Mouse (Mus musculus) cerebellum, postnatal 25 days (tissue): ENCODE measurements around the gene Thada.
A peak's percentile ranks its signal among the peaks of the same experiment; 100 is the strongest.

Source experiments
- DNase-seq, 2 experiments: peaks; one replicate each; pipeline ENCODE4 v3.0.0; 2021; ENCODE audit warnings: mixed read lengths in 2 of 2

Thada gene

DNA sequence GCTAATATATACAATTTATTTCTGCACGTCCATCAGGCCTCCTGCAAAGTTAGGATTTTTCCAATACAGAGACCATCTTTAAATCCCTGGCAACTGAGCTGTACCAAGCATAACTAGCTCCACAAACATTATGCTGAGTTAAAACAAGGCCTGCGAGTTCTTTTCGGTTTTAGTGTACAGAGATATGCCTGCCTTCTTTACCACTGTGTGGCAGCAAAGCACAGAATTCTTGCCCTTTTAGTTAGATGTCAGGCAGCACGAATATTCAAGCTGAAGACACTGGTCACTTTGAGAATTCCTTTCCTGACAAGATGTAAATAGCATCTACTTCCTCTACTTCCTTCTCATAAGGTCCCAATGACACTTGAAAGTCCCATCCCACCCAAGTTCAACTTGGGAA is 8.3 kb upstream of the Thada start:
- DNase-seq = no peak

DNA sequence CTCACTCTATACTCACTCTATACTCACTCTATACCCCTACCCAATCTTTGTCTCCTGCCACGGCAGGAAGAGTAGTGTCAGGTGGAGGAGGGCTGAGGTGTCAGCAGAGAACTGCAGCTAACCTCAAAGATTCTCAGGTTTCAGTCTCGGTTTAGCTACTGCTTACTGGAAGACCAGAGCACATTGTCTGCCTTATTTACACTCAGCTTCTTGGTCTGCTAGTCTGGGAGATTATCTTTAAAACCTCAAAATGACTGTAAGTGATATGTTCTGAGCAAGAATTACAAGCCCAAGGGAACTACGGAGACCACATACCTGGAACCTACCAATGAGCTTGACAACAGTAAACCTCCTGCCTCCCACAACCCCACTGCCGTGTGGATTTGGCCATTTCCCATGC is 31.0 kb downstream of the Thada start:
- no peak for DNase-seq

DNA sequence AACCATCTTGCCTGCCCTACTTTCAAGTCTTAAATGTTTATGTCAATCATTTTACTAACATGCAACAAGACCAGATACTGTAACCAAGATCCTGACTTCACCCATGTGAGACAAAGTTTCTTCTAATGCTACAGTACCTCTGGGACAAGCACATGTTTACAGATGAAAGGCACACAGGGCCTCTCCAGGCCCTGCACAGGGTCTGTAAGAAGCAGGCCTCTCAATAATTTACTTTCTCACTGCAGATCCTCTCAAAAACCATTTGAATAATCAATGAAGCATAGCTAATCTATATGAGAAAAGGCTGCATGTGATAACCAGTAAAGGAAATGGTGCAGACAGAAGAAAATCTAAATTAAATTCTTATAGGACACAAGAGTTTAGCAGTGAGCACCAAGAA is 31.8 kb downstream of the Thada start:
- no peak for DNase-seq

DNA sequence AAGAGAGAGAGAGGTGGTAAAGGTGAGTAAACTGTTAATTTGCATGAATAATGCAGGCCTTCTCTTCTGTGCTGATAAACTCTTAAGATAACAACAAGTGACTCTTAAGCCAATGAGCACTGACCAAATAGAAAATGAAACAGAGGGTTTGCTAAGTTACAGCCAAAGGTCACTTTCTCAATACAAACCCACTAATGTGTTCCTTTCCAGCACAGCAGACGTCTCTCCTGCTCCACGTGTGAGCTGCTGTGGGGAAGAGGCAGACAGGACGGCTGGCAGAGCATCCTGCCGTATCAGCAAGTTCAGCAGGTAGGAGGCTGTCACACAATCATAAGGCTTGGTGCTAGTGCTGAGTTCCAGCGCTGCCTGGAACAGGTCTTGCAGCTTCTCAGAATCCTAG is 34.0 kb downstream of the Thada start:
- no peak for DNase-seq

DNA sequence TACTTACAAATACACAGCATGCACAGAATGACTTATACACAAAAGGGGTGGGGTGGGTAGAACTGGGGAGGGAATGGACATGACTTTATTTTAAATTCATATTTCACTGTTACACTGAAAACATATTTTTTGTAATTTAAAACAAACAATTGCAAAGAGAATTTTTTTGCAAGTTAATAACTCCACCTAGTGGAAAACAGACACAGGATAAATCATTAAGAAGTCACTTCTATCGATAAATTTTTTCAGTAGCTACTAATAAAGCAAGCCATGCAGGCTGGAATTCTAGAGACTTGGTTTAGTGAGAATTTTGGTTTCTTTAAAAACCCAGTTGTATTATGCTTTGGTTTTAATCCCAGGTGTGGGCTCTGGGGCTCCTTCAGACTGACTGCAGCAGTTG is 41.7 kb downstream of the Thada start:
- no peak for DNase-seq

DNA sequence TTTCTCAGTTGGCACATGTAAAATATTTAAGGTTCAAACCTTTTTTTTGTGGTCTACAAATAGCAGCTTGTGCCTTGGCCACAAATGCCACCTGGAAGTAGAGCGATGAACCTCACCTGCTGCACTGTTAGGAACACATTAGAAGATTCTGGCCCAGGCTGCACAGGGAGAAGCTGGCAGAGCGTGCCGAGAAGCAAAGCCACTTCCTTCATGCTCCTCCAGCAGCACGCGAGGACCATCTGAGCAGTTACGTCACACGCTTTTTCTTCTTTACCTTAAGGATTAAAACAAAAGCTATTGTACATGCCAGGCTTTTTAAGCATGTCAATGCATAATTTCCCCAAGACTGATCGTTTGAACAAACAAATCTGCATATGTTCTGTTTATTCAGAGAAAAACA is 43.1 kb downstream of the Thada start:
- peak; percentile 38 to 56 for DNase-seq

DNA sequence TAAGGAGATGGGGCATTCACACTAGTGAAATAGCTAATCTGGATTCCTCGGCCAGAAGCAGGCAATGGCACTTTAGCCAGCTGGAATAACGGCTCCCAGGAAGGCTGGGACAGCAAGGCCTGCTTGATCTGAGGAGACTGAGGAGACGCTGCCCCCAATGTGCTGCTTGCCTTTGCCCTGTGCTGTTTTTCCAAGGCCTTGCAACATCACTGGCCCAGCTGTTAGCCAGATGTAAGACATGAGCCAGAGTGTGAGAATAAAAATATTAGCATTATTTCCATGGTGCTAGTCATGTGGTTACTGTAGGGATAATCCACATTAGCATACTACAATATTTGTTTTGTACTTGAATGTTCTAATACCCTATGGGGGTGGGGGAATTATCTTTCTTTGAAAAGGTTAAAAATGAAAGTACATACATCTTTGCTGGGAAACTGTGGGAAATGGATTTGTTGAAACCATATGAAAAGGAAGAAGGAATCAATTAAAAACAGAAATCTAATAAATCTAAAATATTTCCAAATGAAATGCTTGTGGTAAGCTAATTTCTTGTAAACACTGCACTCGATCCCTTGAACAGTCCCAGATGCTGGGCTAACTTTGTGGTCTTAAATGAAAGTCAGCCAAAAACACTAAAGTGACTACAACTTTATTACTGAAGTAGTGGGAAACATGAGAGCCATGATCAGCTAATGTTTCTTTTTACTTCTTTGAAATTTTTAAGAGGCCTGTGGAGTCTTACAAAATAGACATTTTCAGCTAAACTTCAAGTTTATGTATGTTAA is 43.8 kb downstream of the Thada start:
- no peak for DNase-seq

DNA sequence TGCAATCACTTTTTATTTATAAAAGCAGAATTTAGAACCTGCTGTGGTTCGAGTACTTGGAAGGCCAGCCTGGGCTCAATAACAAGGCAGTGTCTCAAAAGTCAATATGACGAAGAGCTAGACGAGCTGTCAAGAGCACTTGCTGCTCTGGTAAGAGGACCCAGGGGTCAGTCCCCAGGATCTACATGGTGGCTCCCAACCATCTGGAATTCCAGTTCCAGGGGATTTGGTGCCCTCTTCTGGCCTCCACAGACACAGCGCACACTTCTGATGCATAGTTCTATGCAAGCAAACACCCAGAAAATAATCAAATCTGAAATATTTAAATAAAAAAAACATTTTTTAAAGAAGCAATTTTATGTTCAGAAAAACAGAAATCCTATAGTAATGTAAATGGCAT is 45.0 kb downstream of the Thada start:
- DNase-seq = no peak

DNA sequence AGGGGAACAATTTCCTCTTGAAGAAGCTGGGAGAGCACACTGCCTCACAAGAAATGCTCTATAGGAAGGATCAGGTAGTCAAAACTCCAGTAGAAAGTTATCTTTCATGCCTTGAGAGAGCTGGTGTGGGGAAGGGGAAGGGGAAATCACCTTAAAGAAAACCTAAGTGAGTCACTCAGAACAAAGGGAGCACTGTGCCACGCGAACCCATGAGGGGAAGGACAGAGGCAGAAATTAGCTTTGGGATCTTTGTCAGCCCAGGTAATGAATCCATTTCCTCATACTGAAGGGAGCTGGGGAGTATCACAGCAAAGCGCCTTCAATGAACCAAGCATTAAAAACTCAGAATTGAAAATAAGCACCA is 45.7 kb downstream of the Thada start:
- DNase-seq = no peak

DNA sequence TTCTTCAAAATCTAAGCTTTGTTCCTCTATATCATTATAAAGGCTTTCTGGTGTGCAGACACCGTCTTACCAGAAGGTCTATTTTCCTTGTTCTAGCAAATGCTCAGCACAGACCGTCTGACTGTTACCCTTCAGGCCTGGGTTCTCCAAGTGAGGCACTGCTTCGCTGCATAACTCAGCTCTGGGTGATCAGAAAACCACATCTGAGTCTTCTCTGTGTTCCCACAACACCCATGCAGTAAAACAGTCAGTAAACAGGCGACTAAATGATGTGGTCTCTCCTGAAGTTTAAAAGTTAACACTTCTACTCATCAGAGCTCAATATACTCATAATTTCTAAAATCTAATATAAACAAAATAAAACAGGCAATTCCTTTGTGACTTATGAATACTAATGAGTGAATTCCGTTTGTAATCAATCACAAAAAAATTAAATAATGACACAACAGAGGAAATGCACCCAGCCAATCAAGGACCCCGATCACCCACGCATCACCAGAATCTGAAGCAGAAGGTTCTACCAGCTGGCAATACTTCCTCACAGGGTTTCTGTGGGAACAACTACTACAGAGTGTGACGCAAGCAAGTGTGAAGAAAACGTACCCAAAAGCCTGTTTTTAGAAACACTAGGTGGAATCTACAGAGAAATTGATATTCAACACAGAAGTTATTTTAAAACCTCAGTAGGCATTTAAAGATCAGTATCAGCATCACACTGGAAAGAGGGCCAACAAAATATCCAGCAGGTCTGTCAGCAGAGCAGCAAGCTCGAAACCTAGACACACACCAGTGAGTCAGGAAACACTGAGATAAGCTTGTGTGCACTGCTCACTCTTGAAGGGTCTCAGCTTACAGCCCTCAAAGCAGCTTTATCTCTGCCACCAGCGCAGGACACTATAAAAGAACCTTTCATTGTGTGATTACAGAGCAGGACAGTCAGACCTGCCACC is 46.4 kb downstream of the Thada start:
- no peak for DNase-seq

DNA sequence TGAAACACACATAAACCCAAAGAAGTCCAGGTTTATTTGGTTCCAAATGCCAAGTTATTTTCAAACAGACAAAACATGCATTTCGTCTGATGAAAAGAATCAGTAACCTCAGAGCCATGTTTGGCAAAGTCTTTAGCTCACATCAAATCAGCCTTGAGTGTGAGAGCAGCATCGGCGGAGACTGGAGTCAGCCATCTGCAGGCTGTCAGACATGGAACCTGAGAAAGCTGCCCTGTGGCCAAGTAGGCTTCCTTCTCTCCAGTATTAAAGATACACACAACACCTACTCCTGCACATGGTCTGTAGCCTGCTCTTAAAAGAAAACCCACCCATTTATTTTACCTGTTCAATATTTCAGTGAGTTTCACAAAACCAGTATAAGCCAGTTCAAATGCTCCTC is 50.1 kb downstream of the Thada start:
- no peak for DNase-seq

DNA sequence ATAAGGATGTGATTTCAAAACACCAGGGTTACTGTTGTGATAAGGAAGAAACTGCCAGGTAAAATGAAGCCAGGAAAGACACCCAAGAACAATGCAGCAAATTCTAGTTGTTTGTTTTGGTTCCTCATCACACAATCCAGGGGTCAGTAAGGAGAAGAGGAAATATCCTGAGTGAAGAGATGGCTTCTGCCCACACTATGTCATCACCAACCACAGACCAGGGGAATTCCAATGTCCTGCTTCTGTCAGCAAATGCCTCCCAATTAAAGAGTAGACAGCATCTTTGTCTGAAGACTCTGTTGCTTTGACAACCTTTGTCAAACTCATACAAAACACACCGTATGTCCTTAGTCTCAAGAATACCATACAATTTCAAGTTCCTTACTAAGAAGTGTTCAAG is 57.3 kb downstream of the Thada start:
- DNase-seq = no peak

DNA sequence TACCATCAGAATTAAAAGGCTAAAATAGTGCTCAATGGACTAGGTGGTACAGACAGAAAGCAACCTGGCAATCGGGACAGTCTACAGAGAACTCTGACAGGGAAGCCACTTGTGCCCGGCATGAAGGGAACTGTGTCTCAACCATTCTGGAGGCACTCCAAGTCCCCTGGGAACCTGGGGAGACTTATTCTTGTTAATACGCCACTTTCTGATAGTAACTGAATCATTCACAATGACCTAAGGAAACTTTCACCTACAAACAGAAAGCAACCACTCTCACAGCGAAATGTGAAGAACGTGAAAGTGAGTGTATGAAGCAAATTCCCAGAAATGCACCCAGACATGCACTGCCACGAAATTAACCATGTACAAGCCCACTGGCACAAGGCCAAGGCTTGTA is 60.4 kb downstream of the Thada start:
- peak in 1 of 2 experiments; percentile 36 for DNase-seq

DNA sequence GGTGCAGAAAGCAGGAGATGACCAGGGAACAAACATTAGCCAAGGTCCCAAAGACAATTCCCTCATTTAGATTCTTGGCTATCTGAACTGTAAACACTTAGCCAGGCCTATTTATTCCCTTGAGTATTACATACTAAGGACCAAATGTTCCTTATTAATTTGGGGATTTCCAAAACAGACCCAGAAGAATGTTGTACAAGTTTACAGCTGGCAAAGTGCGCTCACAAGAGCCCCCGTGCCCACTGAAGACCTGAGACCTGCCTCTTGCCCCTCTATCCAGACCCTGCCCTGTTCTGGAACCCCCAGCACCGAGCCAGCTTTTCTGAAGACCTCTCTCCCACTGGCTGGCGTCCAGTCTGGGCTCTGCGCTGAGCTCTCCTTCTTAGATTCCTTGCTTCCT is 64.2 kb downstream of the Thada start:
- DNase-seq = no peak

DNA sequence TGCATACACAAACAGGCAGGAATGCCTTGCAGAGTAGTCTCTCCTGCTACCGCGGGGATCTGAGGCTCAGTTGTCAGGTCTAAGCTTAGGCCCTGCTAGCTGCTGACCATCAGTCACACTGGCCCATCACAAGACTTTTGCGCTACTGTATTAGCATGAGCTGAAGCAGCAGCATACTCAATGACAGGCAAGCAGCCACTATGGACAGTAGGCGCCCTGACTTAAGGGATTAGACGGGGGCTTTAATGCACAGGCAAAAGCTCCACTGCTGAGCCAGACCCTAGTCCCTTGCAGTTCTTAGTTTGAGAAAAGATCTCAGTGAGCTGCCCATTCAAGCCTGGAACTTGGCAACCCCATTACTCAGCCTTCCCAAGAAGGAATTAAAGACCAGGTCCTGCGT is 66.6 kb downstream of the Thada start:
- no peak for DNase-seq

DNA sequence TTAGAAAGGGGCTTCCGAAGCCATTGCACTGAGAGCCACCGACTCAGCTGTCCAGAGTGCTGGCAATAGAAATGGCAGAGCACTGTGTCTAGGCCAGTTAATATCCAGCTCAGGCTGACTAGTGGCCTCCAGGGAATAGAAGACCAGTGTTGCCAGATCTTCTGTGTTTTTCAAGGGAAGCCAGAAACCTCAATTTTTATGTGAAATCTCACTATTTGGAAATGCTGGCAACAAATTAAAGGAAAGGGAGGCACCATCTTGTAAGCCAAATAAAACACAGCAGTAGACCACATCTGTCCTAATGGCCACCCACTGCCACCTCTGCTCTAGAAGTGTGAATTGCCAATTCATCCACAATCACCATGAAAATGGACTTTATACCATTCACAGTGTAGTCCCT is 76.0 kb downstream of the Thada start:
- DNase-seq = no peak

DNA sequence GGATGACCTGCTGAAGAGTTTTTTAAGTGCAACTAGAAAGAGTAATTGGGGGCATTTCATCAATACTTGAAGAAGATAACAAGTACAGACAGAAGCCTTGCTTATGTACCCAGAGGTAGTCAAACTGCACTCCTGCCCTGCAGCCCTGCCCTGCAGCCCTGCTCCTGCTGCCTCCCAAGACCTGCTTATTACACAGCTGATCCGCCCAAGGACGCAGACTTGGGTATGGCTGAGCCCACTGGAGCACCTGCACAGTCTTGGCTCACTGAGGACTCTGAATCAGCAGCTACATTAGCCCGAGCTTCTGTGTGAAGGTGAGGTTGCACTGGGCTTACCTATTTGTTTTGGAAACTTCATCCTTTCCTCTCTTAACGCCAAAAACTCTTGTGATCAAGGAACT is 79.8 kb downstream of the Thada start:
- no peak for DNase-seq

DNA sequence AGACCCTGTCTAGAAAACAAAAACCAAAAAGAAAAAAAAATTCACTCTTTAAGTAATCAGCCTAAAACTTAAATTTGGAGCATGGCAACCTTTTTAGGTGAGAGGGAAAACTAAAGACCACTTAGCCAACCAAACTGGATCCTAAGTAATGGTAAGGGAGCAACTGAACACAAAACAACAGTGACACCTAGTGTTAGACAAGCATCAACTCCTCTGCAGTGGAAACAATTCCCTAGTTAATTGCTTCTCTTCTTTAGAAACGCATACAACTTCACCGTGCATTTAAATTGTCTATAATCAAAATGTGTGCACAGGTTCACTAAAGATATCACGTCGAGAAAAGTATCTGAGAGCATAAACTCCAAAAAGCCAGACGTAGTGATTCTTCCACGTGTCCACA is 80.3 kb downstream of the Thada start:
- no peak for DNase-seq

DNA sequence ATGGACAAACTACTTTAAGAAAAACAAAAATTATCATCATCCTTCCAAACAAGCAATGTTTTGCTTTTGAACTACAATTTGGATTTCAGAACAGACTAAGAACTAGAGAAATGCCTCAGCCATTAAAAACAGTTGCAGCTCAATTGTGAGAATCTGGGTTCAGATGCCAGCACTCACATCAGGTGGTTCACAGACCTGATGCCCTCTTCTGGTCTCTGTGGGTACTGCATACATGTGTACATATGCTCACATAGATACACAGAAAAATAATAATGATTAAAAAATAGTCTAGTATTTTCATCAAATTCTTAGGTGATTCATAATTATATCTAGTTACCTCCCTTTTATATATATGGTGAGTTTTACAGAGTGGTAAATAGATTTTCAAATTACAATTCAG is 81.3 kb downstream of the Thada start:
- DNase-seq = no peak

DNA sequence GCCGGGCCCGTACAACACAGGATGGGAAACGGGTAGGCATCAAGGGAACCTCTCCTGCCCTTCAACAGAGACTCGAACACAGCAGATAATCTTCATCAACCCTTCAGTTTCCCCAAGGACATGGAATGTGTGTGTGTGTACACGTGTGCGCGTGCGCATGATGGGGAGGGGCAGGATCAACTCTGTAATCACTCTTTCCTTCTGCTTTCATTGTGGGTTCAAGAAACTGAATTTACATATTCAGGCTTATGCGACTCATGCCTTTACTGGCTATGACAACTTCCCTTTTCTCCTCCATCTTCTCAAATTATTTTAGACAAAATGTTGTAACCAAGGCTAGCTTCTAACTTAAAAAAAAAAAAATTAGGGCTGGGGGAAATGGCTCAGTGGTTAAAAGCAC is 85.7 kb downstream of the Thada start:
- DNase-seq = no peak

DNA sequence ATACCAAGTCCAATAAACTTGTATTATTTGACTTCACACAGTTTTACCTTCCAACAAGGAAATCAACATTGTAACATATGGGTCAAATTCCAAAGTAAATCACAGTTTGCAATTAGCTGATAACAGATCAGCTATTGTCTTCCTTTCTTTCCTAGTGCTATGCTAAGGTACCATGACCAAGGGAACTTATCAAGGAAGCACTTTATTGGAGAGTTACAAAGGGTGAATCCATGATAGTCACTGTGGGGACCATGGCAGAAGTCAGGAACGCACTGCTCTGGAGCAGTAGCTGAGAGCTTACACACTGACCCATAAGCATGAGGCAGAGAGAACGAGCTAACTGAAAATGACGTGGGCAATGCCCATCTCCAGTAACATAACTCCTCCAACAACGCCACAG is 89.1 kb downstream of the Thada start:
- DNase-seq = no peak

DNA sequence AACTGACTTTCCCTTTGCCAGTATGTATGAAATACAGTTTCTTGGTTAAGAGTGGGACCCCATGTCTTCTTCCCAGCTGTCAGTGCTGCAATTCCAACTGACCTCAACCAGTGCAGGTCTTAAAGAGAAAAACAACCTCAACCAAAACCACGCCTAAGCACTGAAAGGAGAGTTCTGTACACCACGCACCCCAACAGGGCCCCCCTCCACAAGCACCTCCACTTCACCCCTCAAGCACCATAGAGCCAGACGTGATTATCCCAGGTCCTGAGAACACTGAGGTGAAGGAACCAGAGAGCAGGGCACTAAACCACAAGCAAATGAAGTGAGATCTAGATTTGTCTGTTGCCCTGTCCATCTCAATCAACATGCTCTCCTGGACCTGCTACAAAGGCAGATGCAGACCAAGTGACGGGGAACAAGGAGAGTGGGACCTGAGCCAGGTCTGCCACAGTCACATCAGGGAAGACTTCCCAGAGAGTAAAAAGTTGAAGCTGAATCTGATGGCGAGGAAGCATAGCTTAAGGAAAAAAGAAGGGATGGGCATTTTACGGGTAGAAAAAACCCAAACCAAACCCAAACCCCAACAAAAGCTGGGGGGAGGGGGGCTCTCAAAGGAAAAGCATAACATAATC is 93.5 kb downstream of the Thada start:
- no peak for DNase-seq

DNA sequence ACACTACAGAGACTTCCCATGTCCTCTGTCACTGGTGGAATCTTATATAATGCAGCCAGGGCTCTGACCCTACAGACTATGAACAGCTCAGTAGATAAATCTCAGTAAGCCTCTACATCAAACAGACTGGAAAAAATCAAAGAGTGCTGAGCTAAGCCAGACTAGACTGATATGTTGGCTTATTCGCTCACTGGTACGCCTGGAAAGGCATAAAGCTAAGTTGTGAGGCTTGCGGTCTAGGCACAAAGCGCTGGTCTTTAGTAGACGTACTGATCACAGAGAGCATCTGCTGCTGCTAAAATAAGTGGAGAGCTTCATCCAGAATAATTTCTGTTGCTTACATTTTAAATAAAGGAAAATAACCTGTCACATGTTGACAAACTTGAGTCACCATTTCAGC is 95.6 kb downstream of the Thada start:
- no peak for DNase-seq

DNA sequence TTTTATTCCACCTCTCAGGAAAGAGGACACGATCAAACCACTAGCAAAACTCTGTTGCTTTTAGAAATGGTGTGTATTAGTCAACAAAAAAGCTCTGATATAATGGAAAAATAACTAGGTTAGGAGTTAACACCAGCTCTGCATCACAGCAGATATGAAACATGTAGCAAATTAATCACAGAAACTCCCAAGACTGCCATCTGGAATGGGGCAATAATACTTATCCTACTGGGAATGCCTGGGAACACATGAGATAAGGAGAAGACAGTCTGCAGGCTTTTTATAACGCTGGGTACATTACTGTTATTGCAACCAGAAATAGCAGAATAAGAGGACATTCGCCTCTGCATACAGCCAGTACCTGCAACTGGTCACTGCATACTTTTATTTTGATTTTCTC is 96.2 kb downstream of the Thada start:
- DNase-seq = no peak
